Mouse (Mus musculus): Measurements from ENCODE around the gene Ltf. TPM values are rescaled to one million over a fixed set of nuclear protein-coding genes. Genes with fewer than 3 reads are reported as not detected.

Gene Ltf
- 228 and 346 TPM in 2 replicates for polyA plus RNA-seq (2015; fragmentation: Nextera tagmentation; extraction: Ambion mirVana)

DNA sequence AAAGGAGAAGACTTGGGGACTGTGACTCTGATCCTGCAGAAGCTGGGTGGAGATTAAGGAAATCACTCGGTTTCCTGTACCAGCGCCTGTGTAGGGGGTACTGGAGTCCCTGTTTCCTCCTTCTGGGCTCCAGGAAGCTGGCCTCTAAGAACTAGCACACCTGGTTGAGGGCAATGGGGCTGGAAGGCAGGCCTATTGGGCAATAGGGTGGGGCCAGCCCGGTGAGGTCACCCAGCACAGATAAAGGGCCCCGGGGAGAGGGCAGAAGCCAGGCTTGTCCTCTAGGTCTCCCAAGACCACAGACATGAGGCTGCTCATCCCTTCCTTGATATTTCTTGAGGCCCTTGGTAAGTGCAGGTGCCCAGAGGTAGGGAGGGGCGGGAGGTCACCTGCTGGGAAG, at the start of gene Ltf:
Gene Ltf, plus strand, starts transcription at position 250 of the 400 bp plus-strand sequence.

DNA sequence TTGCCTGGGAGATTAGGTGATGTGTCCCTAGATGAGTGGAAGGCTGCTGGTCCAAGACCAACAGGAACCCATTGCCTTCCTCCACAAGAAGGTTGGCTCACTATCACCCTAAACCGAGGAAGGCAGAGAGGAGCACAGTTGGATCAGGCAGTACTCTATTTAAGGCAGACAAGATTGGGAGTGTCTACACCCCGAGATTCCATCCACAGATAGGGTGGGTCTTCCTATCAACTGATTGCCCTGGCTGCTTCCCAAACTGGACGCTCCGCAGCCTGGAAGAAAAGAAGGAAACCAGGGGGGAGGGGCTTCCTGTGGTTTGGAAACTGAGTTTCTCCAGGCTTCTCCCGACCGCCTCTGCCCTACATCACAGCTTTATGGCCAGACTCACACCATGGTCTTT, 28.9 kb upstream of the Ltf start, which contains the start of gene Rtp3:
Gene Rtp3, minus strand, starts transcription at position 380 of the 400 bp plus-strand sequence.

DNA sequence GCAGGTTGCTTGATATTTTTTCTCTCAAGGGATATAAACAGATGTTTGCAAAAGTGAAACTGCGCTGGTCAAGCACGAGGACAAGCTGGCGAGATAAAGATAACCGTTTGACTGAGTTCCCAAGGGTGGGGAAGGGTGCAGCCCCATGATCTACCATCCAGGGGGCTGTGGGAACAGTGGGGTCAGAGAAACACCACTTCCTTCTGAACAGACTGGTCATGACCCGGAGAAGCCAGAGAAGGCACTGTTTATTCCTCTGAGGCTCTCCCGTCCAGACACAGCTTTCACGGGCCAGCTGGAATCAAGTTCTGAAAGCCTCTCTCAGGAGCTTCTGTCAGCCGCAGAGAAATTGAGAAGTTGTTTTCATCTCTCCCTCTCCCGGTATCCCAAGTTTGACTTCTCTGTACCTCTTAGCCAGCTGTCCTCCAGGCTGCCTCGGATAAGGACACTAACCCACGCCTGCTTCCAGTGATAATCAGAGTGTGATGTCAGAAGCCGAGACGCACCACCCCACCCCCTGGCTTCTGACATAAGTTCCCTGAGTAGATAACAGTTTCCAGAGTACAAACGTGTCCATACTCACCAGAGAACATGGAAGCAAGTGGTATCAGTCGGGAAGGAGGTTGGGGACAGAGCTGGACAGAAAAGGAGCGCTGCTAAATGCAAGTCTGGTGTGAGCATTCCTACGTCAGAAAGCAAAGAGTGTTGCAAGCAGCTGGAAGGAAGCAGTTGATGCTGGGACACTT, 37.9 kb downstream of the Ltf start, which contains the start of gene Ccrl2:
Gene Ccrl2, minus strand, starts transcription at position 722 of the 746 bp plus-strand sequence.

Other genes with a start within 250 kb of the Ltf start
- not detected in 2 replicates for gene Prss42, start 221.1 kb upstream of the Ltf start, polyA plus RNA-seq (2015; fragmentation: Nextera tagmentation; extraction: Ambion mirVana)
- gene Prss44, start 205.3 kb upstream of the Ltf start, polyA plus RNA-seq (2015; fragmentation: Nextera tagmentation; extraction: Ambion mirVana): not detected in 2 replicates
- gene Prss43, start 192.6 kb upstream of the Ltf start, polyA plus RNA-seq (2015; fragmentation: Nextera tagmentation; extraction: Ambion mirVana): not detected in 2 replicates
- gene Prss45, start 184.7 kb upstream of the Ltf start, polyA plus RNA-seq (2015; fragmentation: Nextera tagmentation; extraction: Ambion mirVana): not detected in 2 replicates
- gene Prss46, start 174.8 kb upstream of the Ltf start, polyA plus RNA-seq (2015; fragmentation: Nextera tagmentation; extraction: Ambion mirVana): not detected in 2 replicates
- gene Prss50, start 161.3 kb upstream of the Ltf start, polyA plus RNA-seq (2015; fragmentation: Nextera tagmentation; extraction: Ambion mirVana): 34.7 and 38.5 TPM in 2 replicates
- gene Als2cl, start 139.4 kb upstream of the Ltf start, polyA plus RNA-seq (2015; fragmentation: Nextera tagmentation; extraction: Ambion mirVana): 1.5 and 1.6 TPM in 2 replicates
- 0.46 and 0.53 TPM in 2 replicates for gene Tmie, start 139.2 kb upstream of the Ltf start, polyA plus RNA-seq (2015; fragmentation: Nextera tagmentation; extraction: Ambion mirVana)
- not detected in 2 replicates for gene Fam240a, start 102.4 kb upstream of the Ltf start, polyA plus RNA-seq (2015; fragmentation: Nextera tagmentation; extraction: Ambion mirVana)
- gene Tdgf1, start 73.1 kb upstream of the Ltf start, polyA plus RNA-seq (2015; fragmentation: Nextera tagmentation; extraction: Ambion mirVana): 0.08 TPM in 1 of 2 replicates, not detected in the other
- gene Lrrc2, start 67.7 kb upstream of the Ltf start, polyA plus RNA-seq (2015; fragmentation: Nextera tagmentation; extraction: Ambion mirVana): 0.05 and 0.11 TPM in 2 replicates
- gene Rtp3, start 28.7 kb upstream of the Ltf start, polyA plus RNA-seq (2015; fragmentation: Nextera tagmentation; extraction: Ambion mirVana): 0.49 and 0.51 TPM in 2 replicates
- 11.3 and 15.1 TPM in 2 replicates for gene Ccrl2, start 38.2 kb downstream of the Ltf start, polyA plus RNA-seq (2015; fragmentation: Nextera tagmentation; extraction: Ambion mirVana)
- 21.2 and 25.8 TPM in 2 replicates for gene Lrrfip2, start 98.3 kb downstream of the Ltf start, polyA plus RNA-seq (2015; fragmentation: Nextera tagmentation; extraction: Ambion mirVana)

Measured in spleen, postnatal 0 days (tissue).